Mouse (Mus musculus): Measurements from ENCODE around the gene Cuedc2.

DNA sequence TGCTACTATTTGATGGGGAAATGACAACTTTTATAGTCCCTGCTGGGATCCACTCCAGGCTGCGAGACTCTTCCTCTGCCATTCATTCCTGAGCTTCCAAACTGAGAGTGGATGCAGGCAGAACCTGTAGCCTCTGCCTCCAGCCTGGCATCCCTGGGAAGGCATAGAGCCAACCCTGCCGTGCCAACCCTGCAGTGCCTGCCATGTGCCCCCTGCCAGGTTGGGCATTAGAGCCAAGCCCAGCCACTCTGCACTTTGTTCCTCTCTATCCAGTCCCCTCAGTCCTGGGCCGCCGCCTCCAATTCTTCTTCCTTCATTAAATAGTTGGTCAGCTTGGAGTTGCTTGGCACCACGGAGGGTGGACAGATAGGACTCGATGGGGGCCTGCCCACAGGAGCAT, 52.5 kb downstream of the Cuedc2 start:
- TF ChIP-seq CTCF (IDR thresholded peaks at IDR 0.05; ENCODE audit: low read depth) = no peak
- TF ChIP-seq EP300 (IDR thresholded peaks at IDR 0.05; ENCODE audit: low read depth) = no peak
